Mouse (Mus musculus) liver, embryonic 14.5 days (tissue): ENCODE measurements around the gene Zfp652.

ENCODE experiments used
- CTCF ChIP-seq: IDR thresholded peaks from 2 replicates; pipeline ENCODE4 v1.5.1; 2016; ENCODE audit warnings: antibody characterized with exemption, low read depth, control low read depth
- EP300 ChIP-seq: IDR thresholded peaks from 2 replicates; pipeline ENCODE4 v1.6.1; 2016; ENCODE audit warnings: antibody characterized with exemption, low read depth

GRCm38 (mm10) chr11:95789451-95789891, 77.0 kb downstream of the Zfp652 start:
- TF ChIP-seq EP300 (no peak), CTCF (no peak)
